Mouse (Mus musculus): ENCODE data around the gene Tdp1.

DNA sequence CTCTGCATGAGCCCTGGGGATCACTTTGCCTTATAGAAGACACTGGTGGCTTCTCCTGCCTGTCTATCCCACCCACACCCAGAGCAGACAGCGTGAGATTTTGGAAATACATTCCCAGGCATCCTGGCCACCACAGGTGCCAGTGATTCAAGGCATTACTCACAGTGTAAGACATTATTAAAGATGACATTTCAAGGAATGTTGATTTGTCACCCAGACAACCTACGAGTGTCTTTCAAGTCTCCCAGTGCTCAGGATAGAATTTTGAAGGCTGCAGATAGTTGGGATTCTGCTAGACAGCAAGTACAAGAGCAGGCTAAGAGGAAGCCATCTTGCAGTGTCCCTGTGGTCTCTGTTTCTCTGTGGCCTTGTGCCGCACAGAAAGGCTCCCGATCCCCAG is 47.9 kb downstream of the Tdp1 start:
- TF ChIP-seq CTCF (conservative IDR thresholded peaks at IDR 0.05; ENCODE audit: low read length) (no peak), POU5F1 (IDR thresholded peaks at IDR 0.05; ENCODE audit: borderline replicate concordance, low read length) (no peak), NANOG (IDR thresholded peaks at IDR 0.05; ENCODE audit: borderline replicate concordance, low read length) (no peak)

All from E14TG2a.4 (cell line).